Mouse (Mus musculus): ENCODE results near the gene Taok1. TPM values are rescaled to one million over a fixed set of nuclear protein-coding genes. Genes with fewer than 3 reads are reported as not detected.

Gene Taok1
- total and polyA plus RNA-seq, 2 experiments from 2014 or later: 14.2 to 35.9 TPM

GRCm38 (mm10) chr11:77515637-77516552 lies 91.7 kb downstream of the Taok1 start, which contains the start of gene Trp53i13:
Trp53i13 (minus strand) TSS chr11:77515980.
- no peak for DNase-seq (ENCODE audit: low spot score)
- peaks cover 22% of the 10 kb centered on the region for H3K4me1 ChIP-seq (ENCODE audit: control insufficient read depth, insufficient read depth)

GRCm38 (mm10) chr11:77514832-77515636 lies 92.6 kb downstream of the Taok1 start, which contains the start of gene Abhd15:
Abhd15 (plus strand) TSS chr11:77515121.
- ATAC-seq (ENCODE audit: insufficient read depth, low read depth): peak; percentile 61
- Histone ChIP-seq H3K27me3 (ENCODE audit: control insufficient read depth, insufficient read depth, low read length) (peaks cover 5% of the 10 kb centered on the region; the same call in 1 of the 2 replicates), H3K9me3 (replicated peaks; ENCODE audit: control insufficient read depth, low read length) (no peaks in the 10 kb centered on the region), H3K36me3 (replicated peaks; ENCODE audit: control insufficient read depth, insufficient read depth, low read length) (no peaks in the 10 kb centered on the region), H3K4me2 (ENCODE audit: low read depth, low read length) (peak within 1 kb of the TSS; percentile 81), H3K4me3 (ENCODE audit: low read depth, low read length) (peak within 1 kb of the TSS; percentile 69), H3K9ac (replicated peaks; ENCODE audit: low read depth, low read length) (peak within 1 kb of the TSS; percentile 33), H3K4me1 (ENCODE audit: control insufficient read depth, insufficient read depth) (peaks cover 22% of the 10 kb centered on the region), H3K27ac (ENCODE audit: low read depth) (peak within 1 kb of the TSS; percentile 63)
- no peak for TF ChIP-seq CTCF (IDR thresholded peaks at IDR 0.05; ENCODE audit: low read depth)
- TF ChIP-seq EP300 (IDR thresholded peaks at IDR 0.05; ENCODE audit: low read depth): no peak
- peak; percentile 48 for DNase-seq (ENCODE audit: low spot score)
- WGBS: under 1% methylated on average over 71 of the region's 72 CpGs

More at GRCm38 (mm10) chr11:77515637-77516552, 91.7 kb downstream of the Taok1 start, which contains the start of gene Trp53i13:
- ATAC-seq (ENCODE audit: insufficient read depth, low read depth): no peak
- Histone ChIP-seq H3K36me3 (replicated peaks; ENCODE audit: control insufficient read depth, insufficient read depth, low read length) (no peaks in the 10 kb centered on the region), H3K9me3 (replicated peaks; ENCODE audit: control insufficient read depth, low read length) (no peaks in the 10 kb centered on the region), H3K4me2 (ENCODE audit: low read depth, low read length) (peak within 1 kb of the TSS; percentile 81), H3K4me3 (ENCODE audit: low read depth, low read length) (peak within 1 kb of the TSS; percentile 69), H3K27ac (ENCODE audit: low read depth) (peak within 1 kb of the TSS; percentile 63; the same call in 1 of the 2 replicates), H3K27me3 (ENCODE audit: control insufficient read depth, insufficient read depth, low read length) (peaks cover 5% of the 10 kb centered on the region; the same call in 1 of the 2 replicates), H3K9ac (replicated peaks; ENCODE audit: low read depth, low read length) (peak within 1 kb of the TSS; percentile 33)
- TF ChIP-seq CTCF (IDR thresholded peaks at IDR 0.05; ENCODE audit: low read depth): no peak
- no peak for TF ChIP-seq EP300 (IDR thresholded peaks at IDR 0.05; ENCODE audit: low read depth)
- WGBS: 14% methylated on average over 39 of the region's 39 CpGs

- no peaks in the 10 kb centered on the region for H3K36me3 ChIP-seq (replicated peaks; ENCODE audit: control insufficient read depth, insufficient read depth, low read length)
- no peaks in the 10 kb centered on the region for H3K9me3 ChIP-seq (replicated peaks; ENCODE audit: control insufficient read depth, low read length)
- H3K4me2 ChIP-seq (ENCODE audit: low read depth, low read length): peak overlapping the region; percentile 81
- TF ChIP-seq CTCF (IDR thresholded peaks at IDR 0.05; ENCODE audit: low read depth) (no peak), EP300 (IDR thresholded peaks at IDR 0.05; ENCODE audit: low read depth) (no peak)
- H3K27me3 ChIP-seq (ENCODE audit: control insufficient read depth, insufficient read depth, low read length): peaks cover 5% of the 10 kb centered on the region; the same call in 1 of the 2 replicates
- peaks cover 22% of the 10 kb centered on the region for H3K4me1 ChIP-seq (ENCODE audit: control insufficient read depth, insufficient read depth)
- DNase-seq (ENCODE audit: low spot score): no peak
- H3K4me3 ChIP-seq (ENCODE audit: low read depth, low read length): peak overlapping the region; percentile 69
- H3K27ac ChIP-seq (ENCODE audit: low read depth): peak overlapping the region; percentile 63
- WGBS: 6% methylated on average over 19 of the region's 19 CpGs
- peak; percentile 9; the same call in 1 of the 2 replicates for ATAC-seq (ENCODE audit: insufficient read depth, low read depth)
- H3K9ac ChIP-seq (replicated peaks; ENCODE audit: low read depth, low read length): peak overlapping the region; percentile 33
Measured at GRCm38 (mm10) chr11:77514281-77514831, 93.3 kb downstream of the Taok1 start.

DNA sequence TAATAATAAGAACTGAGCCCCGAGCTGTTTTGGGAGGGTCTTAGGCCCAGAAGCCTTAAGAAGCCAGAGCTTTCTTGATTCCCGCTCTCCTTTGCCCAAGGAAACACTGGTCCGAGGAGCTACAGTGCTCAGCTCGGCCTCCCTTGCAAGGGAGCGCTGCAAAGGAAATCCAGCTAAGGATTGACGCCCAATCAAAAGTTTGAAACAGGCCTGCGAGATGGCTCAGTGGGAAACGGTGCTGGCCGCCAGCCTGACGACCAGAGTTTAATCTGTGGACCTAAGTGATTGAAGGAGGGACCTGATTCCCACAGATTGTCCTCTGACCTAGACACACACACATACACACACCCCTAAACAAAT lies 93.8 kb downstream of the Taok1 start:
- Histone ChIP-seq H3K27ac (ENCODE audit: low read depth) (peak overlapping the region; percentile 53), H3K4me3 (ENCODE audit: low read depth, low read length) (peak overlapping the region; percentile 69), H3K9me3 (replicated peaks; ENCODE audit: control insufficient read depth, low read length) (no peaks in the 10 kb centered on the region), H3K4me1 (ENCODE audit: control insufficient read depth, insufficient read depth) (peaks cover 24% of the 10 kb centered on the region), H3K27me3 (ENCODE audit: control insufficient read depth, insufficient read depth, low read length) (peaks cover 5% of the 10 kb centered on the region; the same call in 1 of the 2 replicates), H3K36me3 (replicated peaks; ENCODE audit: control insufficient read depth, insufficient read depth, low read length) (no peaks in the 10 kb centered on the region), H3K9ac (replicated peaks; ENCODE audit: low read depth, low read length) (peak overlapping the region; percentile 37), H3K4me2 (ENCODE audit: low read depth, low read length) (peak overlapping the region; percentile 81)
- no peak for TF ChIP-seq EP300 (IDR thresholded peaks at IDR 0.05; ENCODE audit: low read depth)
- no peak for DNase-seq (ENCODE audit: low spot score)
- no peak for ATAC-seq (ENCODE audit: insufficient read depth, low read depth)
- 13% methylated on average over 10 of the region's 10 CpGs for WGBS

Measured in heart, postnatal 0 days (tissue).